Mouse (Mus musculus) hindbrain, embryonic 15.5 days (tissue): Measurements from ENCODE around the gene Prm2. TPM values are rescaled to one million over a fixed set of nuclear protein-coding genes. Genes with fewer than 3 reads are reported as not detected.

ENCODE experiments used
- ATAC-seq: fragments of 200-750 bp; cut with Nextera tagmentation; 2 replicates; pipeline ENCODE4 v1.8.0; 2017; ENCODE audit warnings: low read depth, moderate number of reproducible peaks, moderate TSS enrichment; ENCODE audit not compliant: low FRiP score
- H3K27ac ChIP-seq: fragments of 300-500 bp; sonication (generic); replicated peaks from 2 replicates; pipeline ENCODE4 v1.5.1; 2015; ENCODE audit warnings: mild to moderate bottlenecking, inconsistent platforms
- H3K27me3 ChIP-seq: fragments of 300-500 bp; sonication (generic); 2 replicates; pipeline ENCODE4 v1.6.1; 2015; ENCODE audit warnings: control low read depth, inconsistent platforms
- H3K36me3 ChIP-seq: fragments of 300-500 bp; sonication (generic); 2 replicates; pipeline ENCODE4 v1.6.1; 2015; ENCODE audit warnings: control low read depth, inconsistent platforms
- H3K4me1 ChIP-seq: fragments of 300-500 bp; sonication (generic); replicated peaks from 2 replicates; pipeline ENCODE4 v1.6.1; 2015; ENCODE audit warnings: control low read depth, inconsistent platforms
- H3K4me2 ChIP-seq: fragments of 300-500 bp; sonication (generic); 2 replicates; pipeline ENCODE4 v1.6.1; 2015; ENCODE audit warnings: moderate library complexity, mild to moderate bottlenecking, inconsistent platforms
- H3K4me3 ChIP-seq: fragments of 300-500 bp; sonication (generic); 2 replicates; pipeline ENCODE4 v1.5.1; 2015; ENCODE audit warnings: mild to moderate bottlenecking, inconsistent platforms
- H3K9ac ChIP-seq: fragments of 300-500 bp; sonication (generic); 2 replicates; pipeline ENCODE4 v1.6.1; 2015; ENCODE audit warnings: inconsistent platforms
- H3K9me3 ChIP-seq: fragments of 300-500 bp; sonication (generic); 2 replicates; pipeline ENCODE4 v1.6.1; 2016; ENCODE audit warnings: control low read depth, inconsistent platforms
- WGBS: fragments of 180-500 bp; shearing (Covaris S2); methylation state at CpG from one replicate; pipeline ENCODE4 v1.1.7; 2015; 5-methylcytosine and 5-hydroxymethylcytosine counted together
- polyA plus RNA-seq: library from polyadenylated mRNA; unstranded; fragments of >200 nt; fragmentation: Nextera tagmentation; extraction: Ambion mirVana; gene quantifications from 2 replicates; pipeline ENCODE4 v1.2.1, GENCODE M21; 2015

Prm2 gene
- polyA plus RNA-seq, 1 experiment from 2014 or later: not detected

- WGBS: 77% methylated on average over 4 of the region's 4 CpGs
- Histone ChIP-seq H3K27me3 (0 out of 2 replicates have a peak, but pooled peaks cover under 1% of the 10 kb centered on the region), H3K4me1 (no peaks in the 10 kb centered on the region), H3K27ac (no peak overlapping the region), H3K4me2 (no peak overlapping the region), H3K4me3 (no peak overlapping the region), H3K36me3 (no peaks in the 10 kb centered on the region), H3K9ac (no peak overlapping the region), H3K9me3 (no peaks in the 10 kb centered on the region)
- no peak for ATAC-seq
These were observed 32.5 kb upstream of the Prm2 start for GRCm38 (mm10) chr16:10828461-10828805.

- Histone ChIP-seq H3K36me3 (no peaks in the 10 kb centered on the region), H3K4me3 (no peak overlapping the region), H3K4me2 (no peak overlapping the region), H3K27me3 (no peaks in the 10 kb centered on the region), H3K9ac (no peak overlapping the region), H3K27ac (no peak overlapping the region), H3K4me1 (no peaks in the 10 kb centered on the region), H3K9me3 (no peaks in the 10 kb centered on the region)
- 84% methylated on average over 7 of the region's 7 CpGs for WGBS
- ATAC-seq: no peak
These were observed 32.0 kb upstream of the Prm2 start for GRCm38 (mm10) chr16:10827766-10828460.

- Histone ChIP-seq H3K27ac (no peak overlapping the region), H3K9me3 (no peaks in the 10 kb centered on the region), H3K36me3 (no peaks in the 10 kb centered on the region), H3K4me3 (no peak overlapping the region), H3K9ac (no peak overlapping the region), H3K4me2 (no peak overlapping the region), H3K27me3 (no peaks in the 10 kb centered on the region), H3K4me1 (no peaks in the 10 kb centered on the region)
- 93% methylated on average over 9 of the region's 9 CpGs for WGBS
- no peak for ATAC-seq
These were observed 31.3 kb upstream of the Prm2 start for GRCm38 (mm10) chr16:10827269-10827668.

GRCm38 (mm10) chr16:10825840-10826239, 29.9 kb upstream of the Prm2 start:
- H3K36me3 ChIP-seq: no peaks in the 10 kb centered on the region
- no peaks in the 10 kb centered on the region for H3K4me1 ChIP-seq
- no peak overlapping the region for H3K27ac ChIP-seq
- WGBS: 93% methylated on average over 4 of the region's 4 CpGs
- ATAC-seq: no peak
- no peaks in the 10 kb centered on the region for H3K9me3 ChIP-seq
- no peaks in the 10 kb centered on the region for H3K27me3 ChIP-seq
- no peak overlapping the region for H3K9ac ChIP-seq
- H3K4me3 ChIP-seq: no peak overlapping the region
- H3K4me2 ChIP-seq: no peak overlapping the region

GRCm38 (mm10) chr16:10824536-10824935, 28.6 kb upstream of the Prm2 start:
- H3K9me3 ChIP-seq: no peaks in the 10 kb centered on the region
- no peaks in the 10 kb centered on the region for H3K4me1 ChIP-seq
- H3K4me2 ChIP-seq: no peak overlapping the region
- no peak overlapping the region for H3K9ac ChIP-seq
- H3K27me3 ChIP-seq: no peaks in the 10 kb centered on the region
- ATAC-seq: no peak
- H3K36me3 ChIP-seq: no peaks in the 10 kb centered on the region
- no peak overlapping the region for H3K4me3 ChIP-seq
- H3K27ac ChIP-seq: no peak overlapping the region
- 90% methylated on average over 1 of the region's 1 CpGs for WGBS

- Histone ChIP-seq H3K4me1 (no peaks in the 10 kb centered on the region), H3K27me3 (no peaks in the 10 kb centered on the region), H3K27ac (no peak overlapping the region), H3K9me3 (no peaks in the 10 kb centered on the region), H3K9ac (no peak overlapping the region), H3K36me3 (no peaks in the 10 kb centered on the region), H3K4me2 (no peak overlapping the region), H3K4me3 (no peak overlapping the region)
- ATAC-seq: no peak
- 74% methylated on average over 4 of the region's 4 CpGs for WGBS
These were observed 25.5 kb upstream of the Prm2 start for GRCm38 (mm10) chr16:10821387-10821786.

- H3K4me1 ChIP-seq: no peaks in the 10 kb centered on the region
- H3K27ac ChIP-seq: no peak overlapping the region
- WGBS: 77% methylated on average over 3 of the region's 3 CpGs
- no peak for ATAC-seq
- no peaks in the 10 kb centered on the region for H3K9me3 ChIP-seq
- H3K27me3 ChIP-seq: no peaks in the 10 kb centered on the region
- H3K36me3 ChIP-seq: no peaks in the 10 kb centered on the region
- no peak overlapping the region for H3K9ac ChIP-seq
- H3K4me2 ChIP-seq: no peak overlapping the region
- H3K4me3 ChIP-seq: no peak overlapping the region
These were observed 24.0 kb upstream of the Prm2 start for GRCm38 (mm10) chr16:10819966-10820365.

- ATAC-seq: no peak
- Histone ChIP-seq H3K27ac (no peak overlapping the region), H3K4me1 (no peaks in the 10 kb centered on the region), H3K36me3 (no peaks in the 10 kb centered on the region), H3K4me3 (no peak overlapping the region), H3K27me3 (no peaks in the 10 kb centered on the region), H3K9me3 (no peaks in the 10 kb centered on the region), H3K9ac (no peak overlapping the region), H3K4me2 (no peak overlapping the region)
- 81% methylated on average over 4 of the region's 4 CpGs for WGBS
These were observed 22.7 kb upstream of the Prm2 start for GRCm38 (mm10) chr16:10818579-10819135.

- 95% methylated on average over 4 of the region's 4 CpGs for WGBS
- ATAC-seq: no peak
- no peak overlapping the region for H3K4me2 ChIP-seq
- H3K27me3 ChIP-seq: no peaks in the 10 kb centered on the region
- H3K4me3 ChIP-seq: no peak overlapping the region
- H3K36me3 ChIP-seq: no peaks in the 10 kb centered on the region
- H3K9ac ChIP-seq: no peak overlapping the region
- H3K9me3 ChIP-seq: no peaks in the 10 kb centered on the region
- H3K4me1 ChIP-seq: no peaks in the 10 kb centered on the region
- H3K27ac ChIP-seq: no peak overlapping the region
These were observed 18.9 kb upstream of the Prm2 start for GRCm38 (mm10) chr16:10814864-10815263.

GRCm38 (mm10) chr16:10813726-10814125, 17.8 kb upstream of the Prm2 start:
- Histone ChIP-seq H3K27me3 (no peaks in the 10 kb centered on the region), H3K4me3 (no peak overlapping the region), H3K36me3 (no peaks in the 10 kb centered on the region), H3K9ac (no peak overlapping the region), H3K9me3 (no peaks in the 10 kb centered on the region), H3K27ac (no peak overlapping the region), H3K4me1 (no peaks in the 10 kb centered on the region), H3K4me2 (no peak overlapping the region)
- 76% methylated on average over 4 of the region's 4 CpGs for WGBS
- ATAC-seq: no peak

GRCm38 (mm10) chr16:10812865-10813371, 17.0 kb upstream of the Prm2 start, which contains the start of gene Gm11172:
Gene Gm11172, plus strand, starts transcription at chr16:10812915.
- no peak within 1 kb of the TSS for H3K9ac ChIP-seq
- no peaks in the 10 kb centered on the region for H3K4me1 ChIP-seq
- H3K9me3 ChIP-seq: no peaks in the 10 kb centered on the region
- 87% methylated on average over 2 of the region's 2 CpGs for WGBS
- no peak for ATAC-seq
- no peak within 1 kb of the TSS for H3K4me2 ChIP-seq
- no peaks in the 10 kb centered on the region for H3K36me3 ChIP-seq
- H3K4me3 ChIP-seq: no peak within 1 kb of the TSS
- H3K27ac ChIP-seq: no peak within 1 kb of the TSS
- no peaks in the 10 kb centered on the region for H3K27me3 ChIP-seq

GRCm38 (mm10) chr16:10810376-10810775, 14.4 kb upstream of the Prm2 start:
- no peaks in the 10 kb centered on the region for H3K9me3 ChIP-seq
- 100% methylated on average over 1 of the region's 1 CpGs for WGBS
- no peaks in the 10 kb centered on the region for H3K36me3 ChIP-seq
- H3K27ac ChIP-seq: no peak overlapping the region
- H3K27me3 ChIP-seq: no peaks in the 10 kb centered on the region
- no peak for ATAC-seq
- no peak overlapping the region for H3K9ac ChIP-seq
- no peak overlapping the region for H3K4me3 ChIP-seq
- no peak overlapping the region for H3K4me2 ChIP-seq
- no peaks in the 10 kb centered on the region for H3K4me1 ChIP-seq
